Mouse (Mus musculus): ENCODE measurements around the gene Oaz2.
A peak's percentile ranks its signal among the peaks of the same experiment; 100 is the strongest.

The Oaz2 gene

DNA sequence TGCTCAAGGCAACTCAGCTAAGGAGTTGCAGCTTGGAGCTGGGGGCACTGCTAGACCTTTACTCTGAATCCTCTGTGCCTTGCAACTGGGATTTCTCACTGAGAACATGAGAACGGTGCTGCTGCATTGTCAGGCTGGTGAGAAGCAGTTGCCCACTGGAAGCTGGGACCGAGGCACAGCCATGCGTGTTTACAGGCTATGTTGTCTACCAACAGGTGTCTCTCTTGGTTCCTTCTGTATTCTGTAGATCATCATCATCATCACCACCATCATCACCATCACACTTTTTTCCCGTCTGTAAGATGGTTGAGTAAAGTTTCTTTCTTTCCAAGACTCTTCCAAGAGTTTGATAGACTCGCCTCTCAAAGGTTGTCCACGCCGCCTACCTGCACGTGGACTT lies at the start of gene Oaz2:
Gene Oaz2 (plus strand): TSS at position 301 of the 400 bp plus-strand sequence.
- DNase-seq (ENCODE audit: low read depth, low spot score), result no peak
- H3K36me3 ChIP-seq (ENCODE audit: control insufficient read depth, insufficient read depth, low read length, poor library complexity, severe bottlenecking), result no peaks in the 10 kb centered on the region

DNA sequence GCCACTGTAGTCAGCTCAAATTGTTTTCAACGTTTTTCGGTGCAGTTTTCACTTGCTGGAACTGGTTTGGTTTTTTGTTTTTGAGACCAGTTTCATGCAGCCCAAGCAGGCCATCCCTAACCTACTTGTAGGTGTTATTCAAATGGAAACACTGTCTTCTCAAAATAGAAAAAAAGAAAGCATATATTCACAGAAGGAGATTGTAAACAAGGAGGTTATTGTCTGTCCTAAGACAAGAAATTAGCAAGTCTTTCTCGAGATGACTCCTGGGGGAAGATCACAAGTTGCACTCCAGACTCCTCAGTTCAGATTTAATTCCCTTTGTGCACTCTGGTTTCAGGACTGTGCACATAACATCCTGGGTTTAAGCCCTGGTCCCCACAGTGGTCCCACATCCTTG lies 48.5 kb upstream of the Oaz2 start:
- Histone ChIP-seq H3K36me3 (ENCODE audit: control insufficient read depth, insufficient read depth, low read length, poor library complexity, severe bottlenecking) (no peaks in the 10 kb centered on the region), H3K27me3 (ENCODE audit: control insufficient read depth, insufficient read depth, low read length, poor library complexity, severe bottlenecking) (no peaks in the 10 kb centered on the region)
- DNase-seq (ENCODE audit: low read depth, low spot score), result no peak

More for the DNA sequence above, at the start of gene Oaz2:
- no peaks in the 10 kb centered on the region for H3K27me3 ChIP-seq (ENCODE audit: control insufficient read depth, insufficient read depth, low read length, poor library complexity, severe bottlenecking)

DNA sequence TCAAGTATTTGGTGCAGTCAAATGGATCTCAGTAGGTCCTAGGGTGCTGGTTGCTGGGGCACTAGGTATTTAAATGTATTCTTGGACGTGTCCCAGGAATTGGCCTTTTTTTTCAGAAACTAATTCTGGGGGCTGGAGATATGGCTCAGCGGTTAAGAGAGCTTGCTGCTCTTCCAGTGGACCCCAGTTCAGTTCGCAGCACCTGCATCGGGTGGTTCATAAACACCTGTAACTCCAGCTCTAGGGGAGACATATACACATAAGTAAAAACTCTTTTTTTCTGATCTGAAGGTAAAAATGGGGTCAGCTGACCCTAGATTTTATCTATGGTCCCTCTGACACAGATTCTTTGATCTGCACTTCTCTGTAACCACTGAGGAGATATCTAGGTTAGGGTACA lies 46.6 kb upstream of the Oaz2 start:
- Histone ChIP-seq H3K36me3 (ENCODE audit: control insufficient read depth, insufficient read depth, low read length, poor library complexity, severe bottlenecking) (no peaks in the 10 kb centered on the region), H3K27me3 (ENCODE audit: control insufficient read depth, insufficient read depth, low read length, poor library complexity, severe bottlenecking) (no peaks in the 10 kb centered on the region)
- no peak for DNase-seq (ENCODE audit: low read depth, low spot score)

DNA sequence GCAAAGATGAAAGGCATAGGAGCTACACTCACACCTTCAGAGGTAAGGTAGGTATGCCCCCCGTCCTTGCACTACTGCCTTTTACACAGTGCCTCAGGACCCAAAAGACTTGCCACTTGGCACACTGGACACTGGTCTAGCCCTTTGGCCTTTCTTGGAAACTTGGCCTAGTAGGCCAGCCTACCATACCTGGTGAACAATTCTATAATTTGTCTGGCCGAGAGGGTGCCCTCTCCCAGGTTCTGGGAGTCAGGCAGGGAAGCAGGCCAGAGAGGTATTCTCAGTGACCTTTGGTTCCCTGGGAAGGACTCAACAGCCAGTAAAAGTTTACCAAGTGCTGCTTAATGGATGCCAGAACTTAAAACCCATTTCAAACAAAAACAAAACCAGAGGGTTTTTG lies 46.1 kb upstream of the Oaz2 start:
- no peaks in the 10 kb centered on the region for H3K36me3 ChIP-seq (ENCODE audit: control insufficient read depth, insufficient read depth, low read length, poor library complexity, severe bottlenecking)
- DNase-seq (ENCODE audit: low read depth, low spot score), result no peak

DNA sequence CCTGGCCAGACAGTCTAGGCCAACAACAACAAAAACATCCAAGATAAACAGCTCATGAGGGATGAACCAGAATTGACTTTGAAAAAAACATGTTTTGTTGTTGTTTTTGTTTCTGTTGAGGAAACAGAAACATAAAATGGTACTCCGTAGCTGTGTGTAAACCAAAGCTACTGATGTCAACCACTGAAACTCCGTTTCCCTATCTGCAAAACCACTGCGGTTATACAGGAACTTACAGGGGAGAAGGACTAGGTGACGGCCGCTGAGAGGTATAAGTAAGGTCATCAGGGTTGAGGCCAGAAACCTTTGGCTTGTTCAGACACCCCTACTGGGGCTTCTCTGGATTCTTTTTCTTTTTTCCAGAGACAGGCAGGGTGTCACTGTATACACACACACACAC lies 45.0 kb upstream of the Oaz2 start:
- H3K36me3 ChIP-seq (ENCODE audit: control insufficient read depth, insufficient read depth, low read length, poor library complexity, severe bottlenecking), result no peaks in the 10 kb centered on the region
- no peaks in the 10 kb centered on the region for H3K27me3 ChIP-seq (ENCODE audit: control insufficient read depth, insufficient read depth, low read length, poor library complexity, severe bottlenecking)
- no peak for DNase-seq (ENCODE audit: low read depth, low spot score)

More for the DNA sequence above, 46.1 kb upstream of the Oaz2 start:
- H3K27me3 ChIP-seq (ENCODE audit: control insufficient read depth, insufficient read depth, low read length, poor library complexity, severe bottlenecking), result no peaks in the 10 kb centered on the region

DNA sequence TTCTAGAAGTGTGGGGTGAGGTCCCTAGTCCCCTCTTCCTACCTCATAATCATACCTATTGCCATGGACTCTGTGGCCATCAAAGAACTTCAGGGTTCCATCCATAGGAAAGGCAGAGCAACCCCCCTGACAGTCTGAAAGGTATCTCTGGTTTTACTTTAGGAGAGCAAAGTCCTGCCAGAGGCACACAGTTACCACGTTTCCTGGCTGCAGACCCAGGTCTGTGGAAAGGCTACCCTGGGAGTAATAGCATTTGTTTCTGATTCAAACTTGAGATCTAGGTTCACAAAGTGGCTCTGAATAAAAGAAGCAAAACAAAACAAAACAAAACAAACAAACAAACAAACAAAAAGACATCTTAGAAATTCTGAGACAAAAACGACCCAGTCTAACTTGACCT lies 43.5 kb upstream of the Oaz2 start:
- DNase-seq (ENCODE audit: low read depth, low spot score), result no peak
- H3K36me3 ChIP-seq (ENCODE audit: control insufficient read depth, insufficient read depth, low read length, poor library complexity, severe bottlenecking), result no peaks in the 10 kb centered on the region
- H3K27me3 ChIP-seq (ENCODE audit: control insufficient read depth, insufficient read depth, low read length, poor library complexity, severe bottlenecking), result peaks cover 7% of the 10 kb centered on the region; the same call in 1 of the 2 replicates

DNA sequence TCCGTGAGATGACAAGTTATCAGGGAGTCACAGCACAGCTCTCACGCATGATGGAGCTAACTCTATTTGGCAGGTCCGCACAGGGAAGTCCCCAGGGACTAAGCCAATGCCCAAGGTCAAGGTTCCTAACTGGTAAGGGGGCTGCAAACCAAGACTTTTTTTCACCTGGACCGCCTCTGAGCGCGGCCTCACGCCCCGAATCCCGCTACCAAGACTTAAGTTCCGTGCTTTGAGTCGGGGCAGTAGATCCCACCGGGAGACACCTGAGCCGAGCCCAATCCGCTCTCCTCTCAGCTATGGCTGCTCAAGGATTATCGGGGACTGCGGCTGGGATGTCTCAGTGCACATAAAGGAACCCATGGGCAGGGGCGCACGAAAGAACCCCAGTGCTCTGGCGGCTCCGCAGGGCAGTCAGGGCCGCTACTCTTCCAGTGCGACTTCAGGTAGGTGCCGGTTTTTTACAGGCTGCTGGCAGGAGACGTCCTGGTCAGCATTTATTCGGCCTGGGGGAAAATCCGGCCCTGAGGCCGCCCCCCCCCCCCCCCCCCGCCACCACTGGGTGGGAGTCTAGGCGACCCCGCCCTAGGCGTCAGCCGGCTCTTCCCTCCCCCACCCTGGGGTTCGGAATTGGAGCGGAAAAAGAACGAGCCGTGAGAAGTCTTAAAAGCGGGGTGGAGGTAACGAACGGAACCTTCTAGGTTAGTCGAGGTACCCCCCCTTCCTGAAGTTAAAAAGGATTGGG lies 38.6 kb upstream of the Oaz2 start, which contains the start of gene Rbpms2:
Gene Rbpms2 (plus strand): TSS at position 624 of the 742 bp plus-strand sequence.
- peaks cover 9% of the 10 kb centered on the region for H3K27me3 ChIP-seq (ENCODE audit: control insufficient read depth, insufficient read depth, low read length, poor library complexity, severe bottlenecking)
- no peaks in the 10 kb centered on the region for H3K36me3 ChIP-seq (ENCODE audit: control insufficient read depth, insufficient read depth, low read length, poor library complexity, severe bottlenecking)
- peak; percentile 23 for DNase-seq (ENCODE audit: low read depth, low spot score)

DNA sequence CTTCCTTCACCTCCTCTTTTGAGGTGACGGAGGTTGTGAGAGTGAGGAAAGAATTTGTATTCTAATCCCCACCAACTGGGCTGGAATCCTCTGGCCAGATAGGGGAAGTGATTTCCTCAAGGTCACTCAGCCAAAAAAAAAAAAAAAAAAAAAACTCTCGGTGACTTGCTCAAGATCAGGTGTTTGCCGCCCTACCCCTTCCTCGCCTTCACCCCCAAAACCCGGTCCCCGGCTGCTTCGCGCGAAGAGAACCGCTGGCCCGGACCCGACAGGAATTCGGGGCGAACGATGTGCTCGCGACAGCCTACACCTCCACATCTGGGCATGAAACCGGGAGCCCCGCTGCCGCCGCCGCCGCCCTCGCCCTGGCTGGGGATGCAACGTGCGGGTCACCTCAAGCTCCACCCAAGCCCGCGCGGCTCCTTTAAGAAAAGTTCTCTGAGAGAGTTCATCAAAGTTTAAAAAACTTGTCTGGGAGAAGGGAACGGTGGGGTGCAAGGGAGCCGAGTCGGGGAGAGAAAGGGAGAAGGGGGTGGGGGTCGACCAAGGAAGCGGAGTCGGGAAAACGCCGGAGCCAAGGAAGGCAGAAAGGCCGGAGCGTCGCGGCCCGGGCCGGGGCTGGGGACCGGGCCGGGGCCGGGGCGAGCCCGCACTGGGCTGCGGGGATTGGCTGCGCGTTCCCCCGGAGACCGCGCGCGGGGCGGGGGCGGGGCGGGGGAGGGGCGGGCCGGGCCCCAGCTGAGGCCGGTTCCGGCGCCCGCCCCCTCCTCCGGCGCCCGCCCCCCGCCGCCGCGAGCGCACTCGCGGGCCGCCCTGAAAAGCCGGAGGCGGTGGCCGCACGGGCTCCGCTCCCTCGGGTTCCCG lies 37.8 kb upstream of the Oaz2 start:
- DNase-seq (ENCODE audit: low read depth, low spot score), result peak; percentile 45
- Histone ChIP-seq H3K27me3 (ENCODE audit: control insufficient read depth, insufficient read depth, low read length, poor library complexity, severe bottlenecking) (peaks cover 9% of the 10 kb centered on the region), H3K36me3 (ENCODE audit: control insufficient read depth, insufficient read depth, low read length, poor library complexity, severe bottlenecking) (no peaks in the 10 kb centered on the region)

DNA sequence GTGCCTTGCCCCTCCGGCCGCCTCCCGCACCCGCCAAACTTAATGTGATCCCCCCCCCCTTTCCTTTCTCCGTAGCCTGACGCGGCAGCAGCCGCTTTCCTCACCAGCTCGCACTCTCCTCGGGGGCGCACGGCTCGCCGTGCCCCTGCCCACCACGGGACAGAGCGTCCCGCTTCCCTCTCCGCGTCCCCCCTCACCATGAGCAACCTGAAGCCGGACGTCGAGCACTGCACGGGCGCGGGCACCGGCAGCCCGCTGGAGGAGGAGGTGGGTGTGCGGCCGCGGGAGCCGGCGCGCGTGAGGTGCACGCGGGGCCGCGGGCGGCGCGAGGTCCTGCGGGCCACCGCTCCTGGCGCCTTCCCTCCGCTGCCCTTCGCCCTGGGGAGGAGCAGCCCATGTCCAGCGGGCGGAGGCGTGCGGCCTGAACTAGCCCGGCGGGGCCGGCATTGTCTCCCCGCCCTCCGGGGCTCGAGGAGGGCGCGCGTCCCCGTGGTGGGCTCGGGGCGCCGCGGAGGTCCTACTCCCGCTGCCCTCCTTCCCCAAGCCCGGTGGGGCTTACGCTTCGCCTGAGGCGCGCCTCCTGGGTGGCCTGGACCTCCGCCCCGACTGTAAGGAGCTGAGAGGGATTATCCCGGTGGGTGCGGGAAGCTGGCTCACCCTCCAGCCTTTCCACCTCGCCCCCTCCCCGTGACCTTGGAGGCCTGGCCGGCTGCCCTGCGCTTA lies 37.0 kb upstream of the Oaz2 start:
- DNase-seq (ENCODE audit: low read depth, low spot score), result peak; percentile 41

DNA sequence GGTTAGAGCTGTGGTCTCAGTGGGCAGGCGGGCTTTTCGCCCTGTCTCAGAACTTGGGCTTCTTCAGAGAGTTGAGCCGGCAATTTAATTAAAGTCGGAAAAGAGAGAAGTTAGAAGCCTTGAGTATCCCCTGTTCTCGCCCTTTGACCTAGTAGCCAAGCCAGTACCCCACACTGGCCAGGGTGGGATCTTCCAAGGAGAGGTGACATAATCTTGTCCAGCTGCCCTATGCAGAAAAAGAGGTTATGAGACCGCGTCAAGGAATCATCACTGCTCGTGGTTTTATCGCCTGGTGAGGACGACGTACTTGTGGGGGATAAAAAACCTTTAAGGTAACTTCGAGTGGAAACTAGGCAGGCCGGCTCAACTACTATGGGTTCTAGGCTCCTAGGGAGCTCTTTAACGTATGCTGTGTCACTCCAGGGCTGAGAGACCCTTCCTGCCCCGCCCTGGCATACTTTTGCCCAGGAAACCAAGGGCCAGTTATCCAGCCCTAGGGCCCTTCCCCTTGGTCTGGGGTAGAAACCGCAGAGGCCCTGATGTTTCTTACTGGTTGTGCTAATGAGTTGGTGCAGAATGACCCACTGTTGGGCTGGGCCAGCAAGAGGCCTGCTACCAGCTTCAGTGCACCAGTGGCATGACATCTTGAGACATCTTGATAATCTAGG lies 36.3 kb upstream of the Oaz2 start:
- peaks cover 9% of the 10 kb centered on the region for H3K27me3 ChIP-seq (ENCODE audit: control insufficient read depth, insufficient read depth, low read length, poor library complexity, severe bottlenecking)

More for the DNA sequence above, 37.0 kb upstream of the Oaz2 start:
- Histone ChIP-seq H3K36me3 (ENCODE audit: control insufficient read depth, insufficient read depth, low read length, poor library complexity, severe bottlenecking) (no peaks in the 10 kb centered on the region), H3K27me3 (ENCODE audit: control insufficient read depth, insufficient read depth, low read length, poor library complexity, severe bottlenecking) (peaks cover 9% of the 10 kb centered on the region)

DNA sequence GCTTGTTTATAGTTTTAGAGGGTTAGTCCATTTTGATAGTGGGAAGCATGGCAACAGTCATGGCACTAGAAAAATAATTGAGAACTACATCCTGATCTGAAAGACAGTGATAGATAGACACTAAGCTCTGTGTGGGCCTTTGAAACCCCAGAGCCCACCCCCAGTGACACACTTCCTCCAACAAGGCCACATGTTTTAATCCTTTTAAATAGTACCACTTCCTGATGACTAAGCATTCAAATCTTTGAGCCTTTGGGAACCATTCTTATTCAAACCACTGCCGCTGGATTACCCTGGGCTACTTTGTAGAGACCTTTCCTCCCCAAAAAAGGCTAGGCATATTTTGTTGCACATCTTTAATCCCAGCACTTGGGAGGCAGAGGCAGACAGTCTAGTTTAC lies 32.0 kb upstream of the Oaz2 start:
- peaks cover 3% of the 10 kb centered on the region; the same call in 1 of the 2 replicates for H3K27me3 ChIP-seq (ENCODE audit: control insufficient read depth, insufficient read depth, low read length, poor library complexity, severe bottlenecking)
- H3K36me3 ChIP-seq (ENCODE audit: control insufficient read depth, insufficient read depth, low read length, poor library complexity, severe bottlenecking), result no peaks in the 10 kb centered on the region
- no peak for DNase-seq (ENCODE audit: low read depth, low spot score)

More for the DNA sequence above, 36.3 kb upstream of the Oaz2 start:
- H3K36me3 ChIP-seq (ENCODE audit: control insufficient read depth, insufficient read depth, low read length, poor library complexity, severe bottlenecking), result no peaks in the 10 kb centered on the region
- DNase-seq (ENCODE audit: low read depth, low spot score), result peak; percentile 29

DNA sequence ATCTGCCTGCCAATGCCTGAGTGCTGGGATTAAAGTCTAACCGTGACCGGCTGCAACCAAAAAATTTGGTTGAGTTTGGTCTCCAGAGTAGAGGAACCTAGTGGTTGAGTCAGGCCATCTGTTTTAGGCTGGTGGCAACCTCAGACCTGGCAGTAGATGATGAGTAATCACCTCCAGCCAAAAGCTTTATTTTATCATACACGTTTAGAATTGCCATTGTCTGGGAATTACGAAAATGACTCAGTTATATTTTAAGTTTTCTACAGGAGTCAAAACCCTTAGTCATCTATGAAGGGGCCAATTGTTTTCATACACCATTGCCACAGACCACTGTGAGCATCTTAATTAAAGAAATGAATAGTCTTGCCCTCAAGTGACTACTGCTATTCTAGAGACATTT lies 30.9 kb upstream of the Oaz2 start:
- Histone ChIP-seq H3K36me3 (ENCODE audit: control insufficient read depth, insufficient read depth, low read length, poor library complexity, severe bottlenecking) (no peaks in the 10 kb centered on the region), H3K27me3 (ENCODE audit: control insufficient read depth, insufficient read depth, low read length, poor library complexity, severe bottlenecking) (peaks cover 3% of the 10 kb centered on the region; the same call in 1 of the 2 replicates)
- no peak for DNase-seq (ENCODE audit: low read depth, low spot score)

DNA sequence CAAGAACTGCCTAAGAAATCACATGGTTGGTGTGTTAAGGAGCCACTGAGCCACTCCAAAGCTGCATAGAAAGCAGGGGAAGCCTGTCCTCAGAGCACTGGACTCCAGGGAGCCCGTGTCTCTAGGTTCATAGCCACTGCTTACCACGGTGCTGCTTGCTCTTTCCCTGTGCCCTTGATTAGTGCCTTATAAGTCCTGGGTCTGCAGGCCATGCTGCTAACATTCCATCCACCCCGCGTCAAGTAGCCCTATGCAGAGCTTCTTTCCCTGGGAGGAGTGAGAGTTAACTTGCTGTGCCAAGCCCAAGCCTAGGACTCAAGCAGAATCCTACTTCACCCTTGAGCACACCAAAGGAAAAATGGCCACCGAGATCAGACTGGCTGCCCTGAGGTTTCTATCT lies 28.7 kb upstream of the Oaz2 start:
- H3K36me3 ChIP-seq (ENCODE audit: control insufficient read depth, insufficient read depth, low read length, poor library complexity, severe bottlenecking), result no peaks in the 10 kb centered on the region
- H3K27me3 ChIP-seq (ENCODE audit: control insufficient read depth, insufficient read depth, low read length, poor library complexity, severe bottlenecking), result no peaks in the 10 kb centered on the region
- DNase-seq (ENCODE audit: low read depth, low spot score), result no peak

DNA sequence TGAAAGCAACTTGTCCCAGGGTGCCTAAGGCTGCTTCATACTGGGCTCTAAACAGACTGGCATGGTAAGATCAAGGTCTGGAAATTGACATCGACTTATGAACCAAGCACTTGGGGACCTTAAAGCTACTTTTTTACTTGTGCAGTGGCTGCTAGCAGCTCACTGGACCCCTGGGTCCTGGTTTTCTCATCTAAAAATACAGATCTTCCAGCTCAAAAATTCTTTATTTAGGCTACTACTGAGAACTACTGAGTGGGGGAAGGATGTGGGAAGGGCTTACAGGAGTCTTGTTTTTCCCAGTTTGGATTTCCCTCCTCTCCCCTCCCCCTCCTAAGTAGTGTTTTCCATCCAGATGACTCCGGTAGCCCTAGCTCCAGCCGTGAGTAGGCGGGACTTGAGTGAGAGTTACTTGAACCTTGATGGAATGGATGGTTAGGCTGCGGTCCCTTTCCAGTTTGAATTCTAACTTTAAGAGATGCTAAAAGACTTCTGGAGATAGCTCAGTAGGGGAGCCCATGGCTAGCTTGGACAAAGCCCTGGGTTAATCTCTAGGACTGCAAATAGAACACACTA lies 26.9 kb upstream of the Oaz2 start:
- DNase-seq (ENCODE audit: low read depth, low spot score), result no peak
- no peaks in the 10 kb centered on the region for H3K36me3 ChIP-seq (ENCODE audit: control insufficient read depth, insufficient read depth, low read length, poor library complexity, severe bottlenecking)
- no peaks in the 10 kb centered on the region for H3K27me3 ChIP-seq (ENCODE audit: control insufficient read depth, insufficient read depth, low read length, poor library complexity, severe bottlenecking)

Measured in splenic B cell, adult 2 months (primary cell).